Mouse (Mus musculus) embryonic facial prominence, embryonic 15.5 days (tissue): ENCODE data around the gene St5. TPM values are rescaled to one million over a fixed set of nuclear protein-coding genes. Genes with fewer than 3 reads are reported as not detected.

ENCODE experiments used
- ATAC-seq: fragments of 200-750 bp; cut with Nextera tagmentation; 2 replicates; pipeline ENCODE4 v1.8.0; 2017; ENCODE audit warnings: low read depth, moderate TSS enrichment; ENCODE audit not compliant: insufficient number of reproducible peaks, low FRiP score, low TSS enrichment
- H3K27ac ChIP-seq: fragments of 300-500 bp; sonication (generic); replicated peaks from 2 replicates; pipeline ENCODE4 v1.5.1; 2015; ENCODE audit warnings: mild to moderate bottlenecking, inconsistent platforms
- H3K27me3 ChIP-seq: fragments of 300-500 bp; sonication (generic); 2 replicates; pipeline ENCODE4 v1.6.1; 2015; ENCODE audit warnings: inconsistent platforms
- H3K36me3 ChIP-seq: fragments of 300-500 bp; sonication (generic); 2 replicates; pipeline ENCODE4 v1.6.1; 2015; ENCODE audit warnings: mild to moderate bottlenecking, inconsistent platforms
- H3K4me1 ChIP-seq: fragments of 300-500 bp; sonication (generic); 2 replicates; pipeline ENCODE4 v1.6.1; 2015; ENCODE audit warnings: inconsistent platforms
- H3K4me2 ChIP-seq: fragments of 300-500 bp; sonication (generic); replicated peaks from 2 replicates; pipeline ENCODE4 v1.6.1; 2015; ENCODE audit warnings: mild to moderate bottlenecking, inconsistent platforms
- H3K4me3 ChIP-seq: fragments of 300-500 bp; sonication (generic); replicated peaks from 2 replicates; pipeline ENCODE4 v1.5.1; 2015; ENCODE audit warnings: mild to moderate bottlenecking, inconsistent platforms
- H3K9ac ChIP-seq: fragments of 300-500 bp; sonication (generic); 2 replicates; pipeline ENCODE4 v1.6.1; 2015; ENCODE audit warnings: inconsistent platforms
- H3K9me3 ChIP-seq: fragments of 300-500 bp; sonication (generic); replicated peaks from 2 replicates; pipeline ENCODE4 v1.6.1; 2016; ENCODE audit warnings: inconsistent platforms
- WGBS: fragments of 180-500 bp; shearing (Covaris S2); methylation state at CpG from one replicate; pipeline ENCODE4 v1.1.7; 2015; 5-methylcytosine and 5-hydroxymethylcytosine counted together
- polyA plus RNA-seq: library from polyadenylated mRNA; unstranded; fragments of >200 nt; fragmentation: Nextera tagmentation; extraction: Ambion mirVana; gene quantifications from 2 replicates; pipeline ENCODE4 v1.2.1, GENCODE M21; 2015

Gene St5
- polyA plus RNA-seq, 1 experiment from 2014 or later, result 52.4 TPM

GRCm38 (mm10) chr7:109523741-109524441 is 179.5 kb downstream of the St5 start:
- no peak overlapping the region for H3K4me2 ChIP-seq
- no peaks in the 10 kb centered on the region for H3K27me3 ChIP-seq
- peaks cover 66% of the 10 kb centered on the region for H3K36me3 ChIP-seq
- H3K4me3 ChIP-seq, result no peak overlapping the region
- no peak overlapping the region for H3K9ac ChIP-seq
- H3K4me1 ChIP-seq, result peaks cover 44% of the 10 kb centered on the region
- peak overlapping the region; percentile 77 for H3K27ac ChIP-seq
- no peak for ATAC-seq
- H3K9me3 ChIP-seq, result no peaks in the 10 kb centered on the region
- WGBS, result 48% methylated on average over 6 of the region's 6 CpGs

DNA sequence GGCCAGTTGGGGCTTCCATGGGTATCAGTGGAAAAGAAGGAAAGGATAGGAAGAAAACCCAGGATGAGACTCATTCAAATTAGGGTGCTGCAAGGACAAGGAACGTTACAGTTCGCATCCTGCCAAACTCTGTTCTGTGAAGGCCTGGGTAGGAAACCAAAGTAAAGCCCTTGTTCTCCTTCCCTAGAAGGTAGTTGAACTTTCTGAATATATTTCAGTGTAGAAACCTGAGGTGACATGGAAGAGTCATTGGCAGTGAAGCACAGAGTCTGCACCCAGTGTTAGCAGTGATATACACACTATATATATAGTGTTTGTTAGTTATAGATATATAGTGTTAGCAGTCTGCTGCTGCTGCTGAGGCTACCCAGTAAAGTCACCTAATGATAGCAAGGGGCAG is 180.1 kb downstream of the St5 start:
- 64% methylated on average over 2 of the region's 2 CpGs for WGBS
- Histone ChIP-seq H3K27me3 (no peaks in the 10 kb centered on the region), H3K4me2 (no peak overlapping the region), H3K9me3 (no peaks in the 10 kb centered on the region), H3K4me1 (peaks cover 39% of the 10 kb centered on the region), H3K9ac (no peak overlapping the region), H3K36me3 (peaks cover 63% of the 10 kb centered on the region), H3K27ac (peak overlapping the region; percentile 77), H3K4me3 (no peak overlapping the region)
- ATAC-seq, result no peak

- H3K4me1 ChIP-seq, result peaks cover 39% of the 10 kb centered on the region
- H3K27ac ChIP-seq, result no peak overlapping the region; the same call in 1 of the 2 replicates
- no peaks in the 10 kb centered on the region for H3K9me3 ChIP-seq
- no peaks in the 10 kb centered on the region for H3K27me3 ChIP-seq
- H3K9ac ChIP-seq, result no peak overlapping the region
- H3K36me3 ChIP-seq, result peaks cover 55% of the 10 kb centered on the region
- H3K4me2 ChIP-seq, result no peak overlapping the region
- no peak overlapping the region for H3K4me3 ChIP-seq
- 72% methylated on average over 5 of the region's 5 CpGs for WGBS
- no peak for ATAC-seq
These were observed 181.3 kb downstream of the St5 start for GRCm38 (mm10) chr7:109522084-109522483.

GRCm38 (mm10) chr7:109519936-109520335 is 183.5 kb downstream of the St5 start:
- Histone ChIP-seq H3K9me3 (no peaks in the 10 kb centered on the region), H3K4me1 (peaks cover 39% of the 10 kb centered on the region), H3K4me2 (peak overlapping the region; percentile 89), H3K36me3 (peaks cover 37% of the 10 kb centered on the region), H3K9ac (peak overlapping the region; percentile 100), H3K4me3 (peak overlapping the region; percentile 98), H3K27me3 (no peaks in the 10 kb centered on the region), H3K27ac (peak overlapping the region; percentile 99; the same call in 1 of the 2 replicates)
- WGBS, result 3% methylated on average over 10 of the region's 10 CpGs
- ATAC-seq, result no peak

GRCm38 (mm10) chr7:109518838-109519696 is 184.3 kb downstream of the St5 start, which contains the start of gene Rpl27a:
TSS of gene Rpl27a (plus strand) at chr7:109519147.
- H3K4me1 ChIP-seq, result peaks cover 39% of the 10 kb centered on the region
- H3K9ac ChIP-seq, result peak within 1 kb of the TSS; percentile 100
- peak within 1 kb of the TSS; percentile 89 for H3K4me2 ChIP-seq
- ATAC-seq, result peak; percentile 93
- under 1% methylated on average over 72 of the region's 72 CpGs for WGBS
- peak within 1 kb of the TSS; percentile 98 for H3K4me3 ChIP-seq
- H3K36me3 ChIP-seq, result peaks cover 28% of the 10 kb centered on the region
- no peaks in the 10 kb centered on the region for H3K27me3 ChIP-seq
- H3K9me3 ChIP-seq, result no peaks in the 10 kb centered on the region
- peak within 1 kb of the TSS; percentile 99 for H3K27ac ChIP-seq

DNA sequence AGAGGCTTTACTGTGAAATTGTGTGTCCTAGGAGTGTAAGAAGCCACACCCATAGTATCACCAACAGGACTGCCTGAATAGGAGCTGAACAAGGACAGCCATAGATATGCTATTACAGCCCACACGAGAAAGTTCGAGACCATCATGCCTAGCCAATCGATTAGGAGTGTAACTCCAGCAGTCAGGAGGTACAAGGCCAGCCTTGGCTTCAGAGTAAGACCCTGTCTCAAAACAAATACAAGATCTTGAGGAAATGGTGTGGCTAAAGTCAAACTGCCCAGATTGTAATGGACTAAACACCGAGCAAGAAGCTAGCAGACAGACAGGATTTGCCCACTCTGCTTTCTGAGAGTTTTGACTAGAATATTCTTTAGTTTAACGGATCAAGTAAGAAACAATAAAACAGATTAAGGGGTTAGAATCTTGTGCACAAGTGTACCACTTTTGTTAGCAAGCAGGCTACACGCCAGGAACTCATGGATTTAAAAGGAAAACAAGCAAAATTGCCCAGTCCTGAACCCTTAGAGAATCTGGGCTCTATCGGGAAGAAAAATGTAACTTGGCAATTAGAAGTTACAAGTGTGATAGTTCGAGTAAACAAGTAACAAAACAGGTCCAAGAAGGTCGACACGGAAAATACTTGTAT is 185.2 kb downstream of the St5 start:
- peak overlapping the region; percentile 63 for H3K9ac ChIP-seq
- H3K4me3 ChIP-seq, result peak overlapping the region; percentile 98
- H3K4me1 ChIP-seq, result peaks cover 35% of the 10 kb centered on the region
- H3K4me2 ChIP-seq, result peak overlapping the region; percentile 89
- 19% methylated on average over 10 of the region's 10 CpGs for WGBS
- H3K27me3 ChIP-seq, result no peaks in the 10 kb centered on the region
- ATAC-seq, result no peak
- H3K36me3 ChIP-seq, result peaks cover 20% of the 10 kb centered on the region
- H3K27ac ChIP-seq, result peak overlapping the region; percentile 99
- no peaks in the 10 kb centered on the region for H3K9me3 ChIP-seq

GRCm38 (mm10) chr7:109516500-109516899 is 186.9 kb downstream of the St5 start:
- ATAC-seq, result no peak
- H3K36me3 ChIP-seq, result peaks cover 5% of the 10 kb centered on the region; the same call in 1 of the 2 replicates
- H3K9ac ChIP-seq, result no peak overlapping the region
- no peak overlapping the region for H3K27ac ChIP-seq
- WGBS, result 66% methylated on average over 3 of the region's 3 CpGs
- no peaks in the 10 kb centered on the region for H3K27me3 ChIP-seq
- no peaks in the 10 kb centered on the region for H3K9me3 ChIP-seq
- H3K4me3 ChIP-seq, result no peak overlapping the region
- peaks cover 24% of the 10 kb centered on the region for H3K4me1 ChIP-seq
- no peak overlapping the region for H3K4me2 ChIP-seq

DNA sequence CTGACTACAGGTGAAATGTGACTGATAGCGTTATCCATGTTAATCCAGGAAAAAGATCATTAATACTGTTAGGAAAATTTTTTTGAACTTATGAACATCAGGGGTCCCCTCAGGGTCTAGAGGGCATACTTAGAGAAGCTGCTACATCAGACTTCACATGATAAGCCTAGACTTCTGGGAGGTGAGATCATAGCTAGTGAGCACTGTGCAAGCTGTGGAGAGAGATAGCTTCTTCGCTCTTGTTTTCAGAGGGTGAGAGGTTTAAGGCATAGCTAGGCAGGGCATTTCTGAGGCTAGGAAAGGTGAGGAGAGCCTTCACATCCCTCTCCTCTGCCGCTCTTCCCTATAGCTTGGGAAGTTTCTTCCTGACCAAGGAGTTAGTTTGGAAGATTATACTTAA is 191.6 kb downstream of the St5 start:
- no peak overlapping the region for H3K27ac ChIP-seq

GRCm38 (mm10) chr7:109510799-109511198 is 192.6 kb downstream of the St5 start:
- Histone ChIP-seq H3K36me3 (no peaks in the 10 kb centered on the region), H3K27ac (no peak overlapping the region), H3K9me3 (no peaks in the 10 kb centered on the region), H3K9ac (no peak overlapping the region), H3K4me3 (no peak overlapping the region), H3K4me2 (no peak overlapping the region), H3K4me1 (0 out of 2 replicates have a peak, but pooled peaks cover 4% of the 10 kb centered on the region), H3K27me3 (no peaks in the 10 kb centered on the region)
- no peak for ATAC-seq
- 57% methylated on average over 2 of the region's 2 CpGs for WGBS

More for the DNA sequence above, 191.6 kb downstream of the St5 start:
- H3K9me3 ChIP-seq, result no peaks in the 10 kb centered on the region
- H3K27me3 ChIP-seq, result no peaks in the 10 kb centered on the region
- 90% methylated on average over 3 of the region's 3 CpGs for WGBS
- no peak for ATAC-seq
- no peak overlapping the region for H3K4me3 ChIP-seq
- 0 out of 2 replicates have a peak, but pooled peaks cover 4% of the 10 kb centered on the region for H3K4me1 ChIP-seq
- no peak overlapping the region for H3K9ac ChIP-seq
- no peaks in the 10 kb centered on the region for H3K36me3 ChIP-seq
- H3K4me2 ChIP-seq, result no peak overlapping the region

DNA sequence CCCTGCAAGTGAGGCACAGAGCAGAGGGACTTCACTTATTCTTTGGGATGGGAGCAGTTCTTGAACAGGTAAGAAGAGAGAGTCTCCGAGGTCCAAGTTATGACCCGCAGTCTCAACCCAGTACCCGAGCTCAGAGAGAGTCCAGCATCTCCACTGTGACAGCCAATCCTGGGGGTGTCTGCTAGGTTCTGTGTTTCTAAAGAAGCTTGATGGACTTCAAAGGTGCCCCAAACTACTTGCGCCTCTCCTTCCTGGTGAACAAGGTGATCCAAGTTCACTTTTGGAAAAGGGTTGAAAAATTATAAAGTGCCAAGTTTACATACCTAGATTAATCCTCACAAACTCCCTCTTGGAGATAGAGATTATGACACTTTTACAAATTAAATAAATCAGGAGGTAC is 195.4 kb downstream of the St5 start, which contains the start of gene Trim66:
Gene Trim66, minus strand, starts transcription at position 101 of the 400 bp plus-strand sequence.
- Histone ChIP-seq H3K4me1 (0 out of 2 replicates have a peak, but pooled peaks cover 4% of the 10 kb centered on the region), H3K4me3 (no peak within 1 kb of the TSS), H3K27ac (no peak within 1 kb of the TSS; the same call in 1 of the 2 replicates), H3K27me3 (no peaks in the 10 kb centered on the region), H3K36me3 (no peaks in the 10 kb centered on the region), H3K9ac (no peak within 1 kb of the TSS), H3K9me3 (no peaks in the 10 kb centered on the region), H3K4me2 (no peak within 1 kb of the TSS)
- 84% methylated on average over 4 of the region's 4 CpGs for WGBS
- no peak for ATAC-seq

DNA sequence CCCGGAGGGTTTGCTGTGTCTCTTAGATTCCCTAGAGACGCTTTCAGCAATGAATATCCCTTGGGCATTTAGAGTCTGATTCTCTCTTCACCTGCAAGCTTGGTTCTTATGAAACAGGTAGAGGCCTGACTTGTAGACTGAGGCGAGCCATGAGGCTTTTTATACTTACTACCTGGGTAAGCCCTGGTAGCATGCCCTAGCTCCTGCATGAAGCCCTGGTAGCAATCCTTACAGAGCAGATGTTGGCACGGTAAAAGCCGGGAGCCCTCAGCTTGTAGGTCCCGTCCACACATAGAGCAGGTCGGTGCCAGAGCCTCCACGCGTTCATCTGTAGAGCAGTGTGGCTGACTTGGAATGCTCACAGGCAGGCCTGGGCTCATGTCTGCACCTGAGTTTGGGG is 195.8 kb downstream of the St5 start:
- H3K27me3 ChIP-seq, result no peaks in the 10 kb centered on the region
- H3K9ac ChIP-seq, result no peak overlapping the region
- 0 out of 2 replicates have a peak, but pooled peaks cover 4% of the 10 kb centered on the region for H3K4me1 ChIP-seq
- H3K27ac ChIP-seq, result no peak overlapping the region
- H3K4me3 ChIP-seq, result no peak overlapping the region
- H3K9me3 ChIP-seq, result no peaks in the 10 kb centered on the region
- ATAC-seq, result 0 out of 2 replicates have a peak, but pooled peaks have one; percentile 29
- no peaks in the 10 kb centered on the region for H3K36me3 ChIP-seq
- H3K4me2 ChIP-seq, result no peak overlapping the region
- 29% methylated on average over 9 of the region's 9 CpGs for WGBS
